Mouse (Mus musculus) CD4-positive, CD25-positive, alpha-beta regulatory T cell, adult 9 weeks (primary cell): ENCODE results near the gene Osgin1. TPM values are rescaled to one million over a fixed set of nuclear protein-coding genes. Genes with fewer than 3 reads are reported as not detected.

Source experiments
- polyA plus RNA-seq: library from polyadenylated mRNA; unstranded; fragments of 100-300 nt; shearing (Covaris generic); gene quantifications from one replicate; pipeline ENCODE4 v1.2.1, GENCODE M21; 2017

The Osgin1 gene
- 28.2 TPM for polyA plus RNA-seq

DNA sequence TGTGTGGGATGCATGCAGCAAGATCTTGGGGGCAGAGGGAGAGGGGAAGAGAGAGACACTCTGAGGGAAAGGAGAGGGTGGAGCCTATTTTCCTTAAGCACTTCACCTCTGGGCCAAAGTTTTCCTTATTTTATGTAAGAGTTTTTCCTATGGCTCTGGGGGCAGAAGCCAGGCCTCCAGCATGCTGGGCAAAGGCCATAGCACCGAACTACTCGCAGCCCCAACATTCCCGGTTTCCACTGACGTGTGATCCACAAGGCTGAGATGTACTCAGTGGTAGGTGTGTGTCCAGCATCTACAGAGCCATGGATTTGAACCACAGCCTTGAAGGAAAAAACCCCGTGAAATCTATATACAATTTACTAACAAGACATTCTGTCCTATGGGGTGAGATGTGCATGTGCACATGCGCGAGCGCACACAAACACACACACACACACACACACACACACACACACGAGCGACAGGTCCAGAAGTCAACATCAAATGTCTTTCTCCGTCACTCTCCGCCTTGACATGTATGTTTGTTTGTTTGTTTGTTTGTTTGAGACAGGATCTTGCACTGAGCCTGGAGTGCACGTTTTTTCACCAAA lies at the start of gene Osgin1:
Gene Osgin1 (plus strand): TSS at position 543 of the 593 bp plus-strand sequence.

DNA sequence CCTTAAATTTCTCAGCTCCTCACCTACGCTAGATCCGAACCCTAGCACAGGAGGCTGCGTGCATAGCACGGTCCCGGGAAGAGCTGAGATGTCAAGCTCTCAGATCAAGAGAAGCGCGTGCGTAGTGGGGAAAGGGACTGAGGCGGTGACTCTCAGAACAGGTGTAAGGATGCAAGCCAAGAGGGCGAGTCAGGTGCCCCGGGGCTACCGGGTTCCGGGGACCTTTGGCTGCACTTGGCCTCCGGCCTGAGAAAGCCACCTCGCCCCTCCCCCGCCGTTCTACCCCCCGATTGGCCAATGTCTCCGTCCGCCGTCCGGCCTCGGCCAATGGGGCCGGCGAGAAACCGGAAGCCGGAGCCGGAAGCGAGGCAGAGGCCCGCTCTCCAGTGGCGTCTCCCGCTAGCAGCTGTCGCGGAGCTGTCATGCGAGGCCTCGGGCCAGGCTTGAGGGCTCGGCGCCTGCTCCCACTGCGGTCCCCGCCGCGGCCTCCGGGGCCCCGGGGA lies 39.3 kb upstream of the Osgin1 start, which contains the start of gene Mlycd:
Gene Mlycd (plus strand): TSS at position 355 of the 503 bp plus-strand sequence.

DNA sequence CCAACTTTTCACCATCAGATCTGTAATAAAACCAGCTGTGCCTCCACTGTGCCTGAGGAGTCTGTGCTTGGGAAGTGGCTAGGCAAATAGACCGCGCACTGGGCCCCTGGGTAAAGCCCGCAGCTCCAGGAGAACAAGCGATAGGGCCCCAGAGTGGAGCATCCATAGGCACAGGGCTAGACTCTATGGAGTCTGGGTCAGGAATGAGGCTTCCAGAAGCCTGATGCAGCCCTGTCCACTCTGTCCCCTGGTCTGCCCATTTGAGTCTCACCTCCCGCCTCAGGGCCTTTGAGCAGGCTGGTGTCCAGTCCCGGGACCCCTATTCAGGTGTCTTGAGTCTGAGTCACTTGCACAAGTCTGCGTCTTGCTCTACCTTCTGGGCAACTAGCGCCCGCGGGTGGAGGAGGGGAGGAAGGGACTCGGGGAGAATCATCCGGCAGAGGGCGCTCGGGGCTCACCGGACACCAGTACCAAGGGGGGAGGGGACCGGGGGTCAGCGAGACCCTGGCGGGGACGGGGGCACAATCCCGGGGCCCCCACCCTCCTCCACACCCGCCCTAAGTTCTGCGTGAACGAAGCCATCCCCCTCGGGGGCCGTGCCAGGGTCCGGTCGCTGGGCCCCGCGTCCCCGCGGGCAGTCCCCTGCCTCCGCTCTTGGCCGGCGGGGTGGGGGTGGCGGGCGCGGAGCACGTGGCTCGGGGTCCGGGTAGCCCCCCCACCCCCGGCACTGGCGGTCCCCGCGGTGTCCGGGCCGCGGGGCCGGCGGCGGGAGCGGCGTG lies 12.5 kb downstream of the Osgin1 start, which contains the start of gene Necab2:
Gene Necab2 (plus strand): TSS at position 509 of the 779 bp plus-strand sequence.

Other genes with a start within 250 kb of the Osgin1 start
- 228 TPM for gene Hsbp1, start 89.6 kb upstream of the Osgin1 start, polyA plus RNA-seq
- 3.0 TPM for gene Mlycd, start 39.2 kb upstream of the Osgin1 start, polyA plus RNA-seq
- gene Necab2, start 12.6 kb downstream of the Osgin1 start, polyA plus RNA-seq, result not detected
- 0.10 TPM for gene Slc38a8, start 67.6 kb downstream of the Osgin1 start, polyA plus RNA-seq
- 114 TPM for gene Mbtps1, start 124.6 kb downstream of the Osgin1 start, polyA plus RNA-seq
- gene Hsdl1, start 141.1 kb downstream of the Osgin1 start, polyA plus RNA-seq, result 93.8 TPM
- not detected for gene Dnaaf1, start 141.1 kb downstream of the Osgin1 start, polyA plus RNA-seq
- 46.0 TPM for gene Taf1c, start 171.1 kb downstream of the Osgin1 start, polyA plus RNA-seq
- not detected for gene Adad2, start 178.6 kb downstream of the Osgin1 start, polyA plus RNA-seq
- gene Kcng4, start 201.6 kb downstream of the Osgin1 start, polyA plus RNA-seq, result not detected
- gene Wfdc1, start 232.2 kb downstream of the Osgin1 start, polyA plus RNA-seq, result not detected